Mouse (Mus musculus) embryo, embryonic 10.5 days (tissue): ENCODE measurements at regions not wholly inside any gene's neighbourhood (a gene's known extent, or its start where the extent isn't known, plus 50 kb on each side); places are given as distances from the start of the nearest gene placed in this dataset.
"Not testable (repeated sequence)": the region's sequence is repeated elsewhere in the genome, so short reads cannot be mapped to it uniquely, and the experiment has no call there.

ENCODE experiments used
- DNase-seq: peaks from one replicate; pipeline ENCODE4 v3.0.0-alpha.2; 2015; ENCODE audit warnings: low spot score

DNA sequence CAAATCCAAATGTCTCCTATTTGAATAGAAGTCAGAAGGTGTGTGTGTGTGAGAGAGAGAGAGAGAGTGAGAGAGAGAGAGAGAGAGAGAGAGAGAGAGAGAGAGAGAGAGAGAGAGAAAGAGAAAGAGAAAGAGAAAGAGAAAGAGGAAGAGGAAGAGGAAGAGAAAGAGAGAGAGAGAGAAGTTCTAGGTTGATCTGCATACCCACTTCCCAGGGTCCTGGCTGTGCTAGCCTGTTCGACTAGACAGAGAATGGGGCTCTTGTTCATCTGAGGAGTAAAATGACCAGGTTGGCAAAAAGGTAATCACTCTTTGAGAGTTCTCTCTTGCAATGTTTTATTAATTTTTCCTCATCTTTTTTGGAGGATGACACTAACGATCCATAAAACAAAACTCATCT lies 257.5 kb upstream of the Pik3r1 start:
- not testable (repeated sequence) for DNase-seq

DNA sequence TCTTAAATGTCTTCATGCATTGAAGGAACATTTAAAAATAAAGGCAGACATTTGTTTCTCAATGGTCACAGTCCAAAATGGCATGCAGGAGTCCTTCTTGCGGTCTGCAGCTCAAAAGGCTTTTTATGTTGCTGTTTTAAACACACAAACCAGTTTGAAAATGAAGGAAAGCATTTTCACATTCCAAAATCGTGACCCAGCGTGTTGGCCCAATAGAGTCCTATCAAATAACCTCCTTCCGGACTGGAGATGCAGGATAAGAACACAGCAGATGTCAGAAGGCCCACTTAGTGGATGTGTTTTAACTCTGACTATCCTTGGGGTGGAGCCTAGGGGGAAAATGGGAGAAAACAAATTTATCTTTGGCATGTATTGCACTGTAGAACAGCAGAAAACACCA lies 263.4 kb upstream of the Pik3r1 start:
- no peak for DNase-seq

DNA sequence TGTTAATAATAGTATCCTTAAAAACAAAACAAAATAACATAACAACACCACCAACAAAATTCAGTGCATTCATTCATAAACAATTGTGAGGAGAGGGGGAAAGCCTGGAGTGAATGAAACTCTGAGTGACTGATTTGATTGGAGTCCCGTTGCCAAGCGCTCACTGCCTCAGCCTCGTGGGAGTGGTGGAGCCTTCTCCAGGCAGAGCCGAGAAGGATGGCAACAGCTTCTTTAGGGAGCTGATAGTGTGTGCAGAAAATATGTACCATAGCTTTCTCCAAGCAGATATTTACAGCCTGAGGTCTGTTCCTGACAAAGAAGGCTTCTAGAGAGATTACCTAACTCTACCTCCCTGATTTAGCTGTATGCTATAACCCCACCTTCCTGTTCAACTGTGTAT lies 266.5 kb upstream of the Pik3r1 start:
- DNase-seq = no peak

DNA sequence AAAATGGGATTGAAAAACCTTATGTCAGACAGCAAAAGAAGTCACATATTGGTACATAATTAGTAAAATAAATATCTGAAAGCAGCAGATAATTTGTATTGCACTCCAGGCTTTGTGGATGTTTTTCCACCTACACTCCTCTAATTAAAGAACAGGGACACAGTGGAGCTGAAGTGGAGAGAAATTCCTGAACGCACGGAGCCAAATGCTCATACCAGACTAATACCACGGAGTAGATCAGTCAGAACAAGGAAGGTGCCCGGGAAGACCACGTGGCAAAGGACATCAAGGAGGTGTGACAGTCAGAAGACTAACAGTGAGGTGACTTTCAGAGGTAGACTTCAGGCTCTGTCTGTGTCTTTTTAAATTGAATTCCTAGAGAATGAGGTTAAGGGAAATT lies 268.0 kb upstream of the Pik3r1 start:
- no peak for DNase-seq

DNA sequence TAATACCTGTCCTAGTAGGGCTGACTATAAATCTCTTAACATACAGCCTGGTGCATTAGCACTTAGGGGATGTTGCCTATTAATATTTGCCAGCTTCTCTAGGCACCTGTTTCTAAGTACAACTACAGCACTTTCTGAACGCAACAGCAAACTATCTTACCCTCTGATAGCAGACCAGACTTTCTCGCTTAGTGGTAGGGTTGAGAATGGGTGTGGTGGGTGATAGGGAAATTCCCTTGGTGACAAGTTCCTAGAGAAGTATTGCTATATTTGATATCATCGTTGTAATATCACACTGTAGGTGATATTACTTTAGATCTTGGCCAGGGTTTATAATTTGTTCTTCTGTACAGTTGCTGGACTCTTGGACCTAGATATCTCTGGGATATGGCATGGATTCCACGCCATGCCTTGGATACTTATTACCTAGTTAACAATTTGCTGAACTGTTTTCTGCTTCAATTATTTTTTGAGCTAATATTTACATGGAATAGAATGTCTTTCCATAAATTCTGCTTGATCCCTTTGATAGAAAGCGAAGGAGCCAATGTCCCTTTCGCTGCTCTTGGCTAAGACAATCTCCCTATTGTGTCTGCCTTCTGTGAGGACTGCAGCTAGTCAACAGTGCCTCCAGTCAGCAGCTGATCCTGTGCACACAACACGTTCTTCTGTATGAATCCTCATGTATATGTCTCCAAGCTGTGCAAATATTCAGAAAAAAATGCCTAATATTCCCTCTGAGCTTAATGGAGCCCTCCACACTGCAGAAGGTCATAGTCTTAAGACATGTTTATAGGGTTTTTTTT lies 269.0 kb upstream of the Pik3r1 start:
- DNase-seq = no peak

DNA sequence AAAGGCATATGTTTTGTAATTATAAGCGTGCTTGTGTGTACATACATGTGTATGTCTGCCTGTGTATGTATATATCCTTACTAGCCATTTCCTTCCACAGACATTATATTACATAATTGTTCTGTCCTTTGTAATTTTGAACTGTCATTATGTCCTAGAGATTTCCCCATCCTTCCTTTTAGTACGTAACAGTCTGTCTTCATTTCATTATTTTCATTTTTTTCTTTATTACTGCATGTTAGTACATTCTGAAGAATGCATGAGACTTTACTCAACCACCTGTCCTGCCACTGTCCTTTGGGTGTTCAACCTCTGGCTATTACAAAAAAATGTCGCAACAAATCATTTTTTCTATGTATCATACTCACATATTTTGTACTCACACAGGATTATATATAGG lies 292.2 kb upstream of the Pik3r1 start:
- no peak for DNase-seq

DNA sequence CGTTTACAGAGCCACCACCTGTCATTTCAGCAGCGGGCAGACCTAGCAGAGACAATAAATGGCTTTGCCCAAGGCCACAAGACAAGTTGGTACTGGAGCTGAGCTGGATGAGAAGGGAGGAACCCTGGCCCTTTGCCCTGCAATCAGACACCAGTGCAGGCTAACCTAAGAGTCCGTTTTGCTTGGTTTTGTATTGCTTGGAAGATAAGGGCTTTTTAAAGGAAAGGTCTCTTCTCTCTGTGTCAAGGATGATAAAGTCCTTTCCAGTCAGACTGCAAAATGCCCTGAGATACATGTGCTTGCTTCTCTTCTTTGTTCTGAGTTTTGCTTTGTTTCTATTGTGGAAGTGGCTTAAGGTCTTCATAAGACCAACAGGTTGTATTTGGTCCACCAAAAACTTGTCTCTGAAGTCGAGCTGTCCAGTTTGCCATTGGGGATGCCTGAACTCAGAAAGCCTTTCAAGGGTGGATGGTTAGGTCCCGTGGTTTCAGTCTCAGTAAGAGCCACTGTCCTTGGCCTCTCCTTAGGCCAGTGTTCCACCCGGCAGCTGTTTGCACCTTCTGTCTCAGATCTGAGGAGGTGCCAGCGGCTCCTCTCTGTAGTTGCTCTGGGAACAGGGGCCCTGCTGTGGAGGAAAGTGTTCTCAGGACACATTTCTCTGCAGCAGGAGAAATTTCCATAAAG lies 296.7 kb upstream of the Pik3r1 start:
- DNase-seq = no peak

DNA sequence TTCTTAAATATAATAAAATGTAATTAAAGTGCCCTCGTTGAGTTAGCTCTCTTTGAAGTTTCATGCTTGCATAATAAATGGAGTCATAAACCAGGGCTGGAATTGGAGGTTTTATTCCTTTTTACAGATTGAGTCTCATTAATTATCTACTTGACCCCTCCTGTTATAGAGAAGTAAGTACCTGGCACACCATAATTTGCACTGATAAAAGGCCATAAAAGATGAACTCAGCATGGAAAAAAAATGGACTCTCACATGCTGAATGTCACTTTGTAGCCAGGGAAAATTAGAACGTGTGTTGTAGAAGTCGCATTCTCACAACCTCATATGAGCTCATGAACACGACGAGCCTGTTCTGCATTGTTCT lies 297.2 kb upstream of the Pik3r1 start:
- no peak for DNase-seq

DNA sequence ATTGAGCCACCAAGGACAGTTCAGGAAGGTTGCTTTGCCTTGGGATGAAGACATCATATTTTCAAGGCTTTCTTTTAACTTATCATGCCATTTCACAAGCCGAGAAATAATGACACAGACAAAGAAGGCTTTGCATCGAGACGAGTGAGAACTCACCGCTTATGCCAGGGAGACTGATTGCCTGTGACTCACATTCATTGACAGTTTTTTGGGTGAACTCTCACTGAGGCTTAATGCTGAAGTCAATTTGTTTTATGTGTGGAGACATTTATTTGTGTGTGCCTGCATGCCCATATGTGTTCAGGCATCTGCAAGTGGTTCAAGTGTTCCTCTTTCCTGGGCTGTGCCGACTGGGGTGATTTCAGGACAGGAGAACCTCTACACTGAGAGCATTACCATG lies 297.8 kb upstream of the Pik3r1 start:
- DNase-seq = no peak

DNA sequence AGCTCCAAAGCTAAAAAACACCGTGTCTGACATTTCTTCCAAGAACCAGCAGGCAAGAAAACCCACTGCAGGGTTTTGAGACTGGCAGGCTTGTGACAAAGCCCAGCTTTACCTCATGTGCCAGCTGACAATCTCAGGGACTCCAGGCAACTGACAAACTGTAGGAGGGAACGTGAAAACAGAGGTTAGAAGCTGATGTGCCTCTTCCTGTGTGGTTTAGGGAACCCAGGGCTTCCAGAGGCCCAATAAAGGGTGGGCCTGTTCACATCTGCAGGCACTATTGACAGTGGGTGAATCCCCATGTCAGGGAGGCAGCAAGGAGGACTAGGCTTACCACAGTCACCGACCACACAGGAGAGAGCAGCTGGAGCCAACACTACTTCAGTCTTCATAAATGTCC lies 302.7 kb upstream of the Pik3r1 start:
- no peak for DNase-seq

DNA sequence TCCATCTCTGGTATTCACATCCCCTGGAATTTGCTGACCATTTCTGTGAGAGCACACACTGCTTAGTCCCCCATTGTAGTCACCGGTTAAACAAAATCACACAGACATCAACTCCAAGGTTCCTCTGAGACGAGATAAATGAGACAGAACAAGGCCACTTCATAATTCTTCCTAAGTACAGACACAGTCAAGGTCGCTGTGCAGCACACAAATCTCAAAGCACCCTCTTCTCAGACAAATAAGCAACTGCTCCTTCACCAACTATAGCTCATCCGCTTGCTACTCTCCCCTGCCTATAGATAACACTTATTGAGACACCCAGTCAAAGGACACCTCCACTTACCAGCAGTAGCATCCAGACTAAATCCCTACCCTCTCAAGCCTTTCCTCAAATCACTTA lies 304.3 kb upstream of the Pik3r1 start:
- no peak for DNase-seq

DNA sequence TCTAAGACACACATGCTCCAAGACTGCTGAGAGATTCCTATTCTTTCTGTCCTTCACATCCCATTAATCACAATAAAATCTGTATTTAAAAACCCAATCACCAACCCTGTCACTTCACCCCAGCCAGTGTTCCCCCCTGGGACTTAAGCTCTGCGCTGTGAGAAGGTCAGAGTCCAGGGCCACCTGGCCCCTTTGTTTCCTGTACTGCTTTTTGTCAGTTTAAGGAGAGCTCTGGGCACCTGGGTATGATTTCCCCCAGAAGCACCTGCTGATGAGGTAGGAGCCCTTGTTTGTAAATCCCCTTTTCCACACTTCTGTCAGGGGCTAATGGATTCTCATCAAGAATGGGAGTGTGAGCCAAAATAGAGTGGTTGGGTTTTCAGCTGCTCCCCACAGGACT lies 319.7 kb upstream of the Pik3r1 start:
- DNase-seq = no peak

DNA sequence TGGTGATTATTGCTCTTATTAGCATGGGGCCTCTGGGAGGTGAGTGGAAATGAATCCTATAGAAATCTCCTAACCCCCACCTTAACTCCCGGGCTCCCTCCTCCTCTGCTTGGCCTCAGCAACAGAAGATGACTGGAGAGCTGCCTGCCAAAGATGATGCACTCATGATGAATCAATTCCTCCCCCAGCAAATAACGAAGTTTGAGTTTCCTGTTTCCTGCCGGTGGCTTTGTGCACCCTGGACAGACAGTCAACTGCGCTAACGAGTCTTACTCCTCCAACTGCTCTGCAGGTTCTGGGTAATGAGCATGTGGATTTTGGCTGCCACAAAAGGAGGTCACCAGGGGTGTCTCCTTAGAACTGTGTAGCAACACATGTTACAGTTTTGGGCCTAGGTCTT lies 321.5 kb upstream of the Pik3r1 start:
- DNase-seq = no peak

DNA sequence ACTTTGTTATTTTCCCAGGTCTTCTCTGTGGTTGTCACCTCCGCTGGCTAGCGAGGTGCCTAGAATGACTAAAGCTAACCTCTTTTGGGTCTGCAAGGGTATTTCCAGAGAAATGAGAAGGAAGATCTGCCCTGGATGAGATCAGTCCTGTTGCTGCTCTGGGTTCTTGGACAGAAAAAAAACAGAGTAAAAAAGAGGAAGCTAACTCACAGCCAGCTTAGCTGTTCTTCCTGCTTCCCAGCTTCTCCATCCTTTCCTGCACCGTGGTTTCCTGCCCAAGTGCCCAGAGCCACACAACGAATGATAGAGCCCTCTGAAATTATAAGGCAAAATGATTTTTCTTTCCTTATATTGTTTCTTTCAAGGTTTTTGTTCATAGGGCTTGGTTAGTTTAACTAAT lies 326.2 kb upstream of the Pik3r1 start:
- DNase-seq = no peak

DNA sequence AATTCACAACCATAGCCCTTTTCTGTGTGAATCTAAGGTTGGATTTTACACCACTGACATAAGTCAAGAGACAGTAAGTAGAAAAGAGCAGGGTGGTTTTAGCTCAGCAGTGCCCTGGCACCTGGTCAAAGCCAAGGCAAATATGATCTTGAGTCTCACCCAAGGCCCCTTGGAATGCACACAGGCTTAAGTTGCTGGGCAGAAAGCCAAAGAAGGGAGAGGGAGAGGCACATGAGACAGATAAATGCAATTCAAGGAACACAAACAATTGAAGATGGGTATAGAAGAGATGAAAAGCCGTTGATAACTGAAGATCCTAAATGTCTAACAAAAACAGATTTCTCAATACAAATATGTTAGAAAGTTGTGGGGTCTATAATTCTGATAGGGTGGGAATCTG lies 335.1 kb upstream of the Pik3r1 start:
- DNase-seq = no peak

DNA sequence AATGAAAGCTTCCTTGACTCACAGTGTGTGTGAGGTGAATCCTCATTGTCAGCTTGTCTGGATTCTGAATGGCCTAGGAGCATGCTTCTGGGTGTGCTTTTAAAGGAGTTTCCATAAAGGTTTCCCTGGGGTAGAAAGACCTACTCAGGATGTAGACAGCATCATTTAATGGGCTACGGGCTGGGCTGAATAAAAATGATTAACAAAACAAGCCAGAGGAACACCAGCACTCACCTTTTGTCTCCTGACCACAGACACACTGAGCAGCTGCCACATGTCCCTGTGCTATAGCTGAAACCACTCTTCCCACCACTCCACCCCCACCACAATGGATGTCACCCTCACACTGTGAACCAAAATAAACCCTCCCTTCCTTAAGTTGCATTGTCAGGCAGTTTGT lies 338.2 kb upstream of the Pik3r1 start:
- DNase-seq = no peak

DNA sequence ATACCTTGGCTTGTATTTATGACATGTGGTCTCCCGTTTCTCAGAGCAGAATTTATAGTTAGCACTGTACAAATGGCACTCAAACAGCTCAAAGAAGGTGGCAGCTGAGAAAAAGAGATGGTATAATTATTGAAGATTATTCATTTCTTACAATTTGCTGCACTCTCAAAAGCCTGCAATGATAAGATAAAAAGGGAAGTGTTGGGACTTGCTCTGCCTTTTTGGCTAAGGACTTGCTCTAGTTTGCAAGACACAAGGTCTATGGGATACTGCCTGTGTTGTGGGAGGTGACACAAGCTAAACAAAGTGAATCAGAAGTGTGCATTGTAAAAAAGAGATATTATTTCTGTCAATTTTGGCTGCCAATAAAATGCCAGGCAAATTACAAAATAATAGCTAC lies 340.2 kb upstream of the Pik3r1 start:
- DNase-seq = no peak

DNA sequence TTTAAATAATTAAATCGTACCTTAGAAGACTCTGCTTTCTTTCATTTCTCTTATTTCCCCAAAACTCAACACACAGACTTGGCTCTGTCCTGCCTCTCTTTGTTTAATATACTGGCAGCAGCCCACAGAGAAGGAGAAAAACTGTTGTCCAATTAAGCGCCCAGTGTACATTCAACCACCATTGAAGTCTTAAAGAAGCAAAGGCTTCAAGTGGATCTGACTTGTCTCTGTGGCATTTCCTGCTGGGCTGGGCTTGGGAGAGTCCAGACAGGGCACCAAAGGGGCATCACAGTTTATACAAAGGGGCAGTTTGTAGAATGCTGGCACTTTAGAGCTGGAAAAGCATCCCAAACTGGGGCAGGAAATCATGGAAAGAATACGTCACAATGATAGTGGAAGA lies 340.9 kb upstream of the Pik3r1 start:
- DNase-seq = no peak

DNA sequence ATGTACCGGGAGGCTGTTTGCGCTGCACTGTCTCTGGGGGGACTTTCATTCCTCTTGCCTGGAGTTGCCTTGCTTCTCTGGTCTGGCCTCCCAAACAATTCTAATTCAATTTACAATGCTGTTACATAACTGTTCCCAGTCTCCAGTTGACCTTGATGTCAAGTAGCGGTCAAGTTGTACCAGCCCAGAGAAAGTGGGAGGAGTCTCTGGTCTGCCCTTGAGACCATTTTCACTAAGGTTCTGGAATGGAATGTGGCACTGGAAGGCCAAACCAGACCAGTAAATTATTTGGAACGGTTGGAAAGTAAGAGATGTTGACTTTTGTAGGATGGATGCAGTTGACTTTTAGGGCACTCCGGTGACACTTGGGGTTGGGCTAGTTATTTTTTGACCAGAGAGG lies 345.9 kb upstream of the Pik3r1 start:
- no peak for DNase-seq

DNA sequence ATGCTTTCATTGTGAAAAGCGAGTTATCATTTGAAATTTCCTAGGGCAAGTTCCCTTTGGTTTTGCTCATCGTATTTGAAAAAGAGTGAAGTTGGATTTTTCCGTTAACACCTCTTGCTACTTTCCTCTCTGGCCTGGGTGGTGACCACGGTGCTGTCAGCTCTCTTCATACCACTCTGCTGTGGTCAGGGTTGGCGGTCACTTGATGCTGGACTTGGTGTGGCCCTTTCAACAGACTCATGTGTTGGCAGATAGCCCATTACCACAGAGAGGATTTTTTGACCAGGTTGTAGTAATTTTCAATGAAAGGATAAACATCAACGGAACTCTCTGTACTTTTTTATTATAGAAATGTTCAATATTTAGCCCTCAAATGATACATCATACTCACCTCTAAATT lies 354.3 kb upstream of the Pik3r1 start:
- no peak for DNase-seq

DNA sequence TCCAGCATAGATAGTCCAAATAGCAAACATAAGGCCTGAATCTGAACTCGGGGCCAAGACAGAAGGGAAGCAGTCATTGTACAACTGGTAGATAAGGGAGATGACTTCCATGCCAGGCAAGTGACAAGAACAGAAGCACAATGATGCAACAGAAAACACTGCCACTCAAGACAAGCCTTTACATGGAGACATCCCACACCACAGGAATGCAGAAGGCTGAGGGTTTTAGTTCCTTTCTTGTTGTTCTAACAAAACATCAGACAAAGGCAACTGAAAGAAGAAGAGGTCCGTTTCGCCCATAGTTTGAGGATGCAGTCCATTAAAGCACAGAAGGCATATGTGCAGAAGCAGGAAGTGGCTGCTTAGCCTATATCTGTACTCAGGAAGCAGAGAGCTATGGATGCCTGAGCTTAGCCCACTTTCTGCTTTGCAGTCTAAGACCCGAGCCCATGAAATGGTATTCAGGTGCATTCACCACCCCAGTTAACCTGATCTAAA lies 360.0 kb upstream of the Pik3r1 start:
- DNase-seq = no peak

DNA sequence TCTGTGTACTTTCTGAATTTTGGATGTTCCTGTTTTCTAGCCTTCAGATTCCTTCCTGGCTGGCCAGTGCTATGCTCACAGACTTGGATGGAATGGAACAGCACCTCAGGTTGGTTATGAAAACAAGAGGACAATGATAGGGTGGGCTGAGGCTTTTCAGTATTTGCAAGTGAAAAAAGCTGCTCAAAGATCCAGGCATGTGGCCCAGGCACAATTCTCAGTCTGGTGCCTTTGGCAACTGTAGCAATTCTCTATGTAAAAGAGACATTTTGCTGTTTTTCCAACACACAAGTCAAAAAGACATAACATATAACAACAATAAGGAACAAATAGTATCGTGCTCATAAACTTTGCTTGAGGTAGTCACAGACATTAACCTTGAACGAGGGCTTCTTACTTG lies 363.4 kb upstream of the Pik3r1 start:
- DNase-seq = no peak

DNA sequence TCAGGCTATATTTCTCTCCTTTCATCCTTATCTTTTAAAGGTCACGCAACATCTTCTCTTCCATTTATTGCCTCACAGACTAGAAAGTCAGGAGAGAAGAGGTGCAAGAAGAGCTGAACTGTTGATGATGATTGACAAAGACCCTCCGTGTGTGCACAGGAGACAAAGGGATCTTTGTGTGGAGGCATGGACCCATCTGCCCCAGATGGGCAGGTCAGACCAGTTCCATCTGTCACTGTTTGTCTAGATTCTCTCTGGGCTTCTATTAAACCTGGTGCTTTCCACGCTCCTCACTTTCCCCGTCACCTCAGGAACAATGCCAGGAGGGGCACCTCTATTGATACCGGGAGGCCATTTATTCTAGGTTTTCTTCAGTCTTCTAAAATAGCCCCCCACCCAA lies 364.1 kb upstream of the Pik3r1 start:
- peak; percentile 60 for DNase-seq

DNA sequence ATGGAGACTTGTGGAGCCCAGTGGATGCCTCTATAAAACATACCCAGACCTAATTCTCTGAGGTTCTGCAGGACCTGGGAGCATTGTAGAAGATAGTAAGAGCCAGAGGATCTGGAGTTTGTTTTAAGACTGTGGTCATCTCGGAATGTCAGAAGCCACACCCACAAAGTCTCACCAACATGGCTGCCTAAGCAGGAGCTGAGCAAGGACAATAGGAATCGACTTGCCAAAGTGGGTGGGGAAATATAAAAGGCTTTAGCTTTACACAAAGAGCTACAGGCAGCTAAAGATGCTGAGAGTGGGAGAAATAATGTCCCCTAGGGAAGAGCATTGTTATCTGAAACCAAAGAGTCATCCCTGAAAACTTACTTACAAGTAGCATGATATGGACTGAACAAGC lies 364.7 kb upstream of the Pik3r1 start:
- DNase-seq = no peak
